Mouse (Mus musculus) midbrain, embryonic 15.5 days (tissue): ENCODE data around the gene Heg1. TPM values are rescaled to one million over a fixed set of nuclear protein-coding genes. Genes with fewer than 3 reads are reported as not detected.

ENCODE experiments used
- ATAC-seq: fragments of 200-750 bp; cut with Nextera tagmentation; replicated peaks from 2 replicates; pipeline ENCODE4 v1.8.0; 2017; ENCODE audit warnings: moderate TSS enrichment
- H3K27ac ChIP-seq: fragments of 300-500 bp; sonication (generic); 2 replicates; pipeline ENCODE4 v1.5.1; 2015; ENCODE audit warnings: mild to moderate bottlenecking, inconsistent platforms
- H3K27me3 ChIP-seq: fragments of 300-500 bp; sonication (generic); replicated peaks from 2 replicates; pipeline ENCODE4 v1.6.1; 2015; ENCODE audit warnings: inconsistent platforms
- H3K36me3 ChIP-seq: fragments of 300-500 bp; sonication (generic); replicated peaks from 2 replicates; pipeline ENCODE4 v1.6.1; 2015; ENCODE audit warnings: inconsistent platforms
- H3K4me1 ChIP-seq: fragments of 300-500 bp; sonication (generic); 2 replicates; pipeline ENCODE4 v1.6.1; 2015; ENCODE audit warnings: inconsistent platforms
- H3K4me2 ChIP-seq: fragments of 300-500 bp; sonication (generic); 2 replicates; pipeline ENCODE4 v1.6.1; 2015; ENCODE audit warnings: inconsistent platforms, mild to moderate bottlenecking, moderate library complexity
- H3K4me3 ChIP-seq: fragments of 300-500 bp; sonication (generic); 2 replicates; pipeline ENCODE4 v1.5.1; 2015; ENCODE audit warnings: mild to moderate bottlenecking, inconsistent platforms
- H3K9ac ChIP-seq: fragments of 300-500 bp; sonication (generic); 2 replicates; pipeline ENCODE4 v1.6.1; 2015; ENCODE audit warnings: mild to moderate bottlenecking, inconsistent platforms
- H3K9me3 ChIP-seq: fragments of 300-500 bp; sonication (generic); 2 replicates; pipeline ENCODE4 v1.6.1; 2016; ENCODE audit warnings: inconsistent platforms
- WGBS: fragments of 180-500 bp; shearing (Covaris S2); methylation state at CpG from one replicate; pipeline ENCODE4 v1.1.7; 2015; ENCODE audit warnings: mixed read lengths; 5-methylcytosine and 5-hydroxymethylcytosine counted together
- polyA plus RNA-seq: library from polyadenylated mRNA; unstranded; fragments of >200 nt; fragmentation: Nextera tagmentation; extraction: Ambion mirVana; gene quantifications from 2 replicates; pipeline ENCODE4 v1.2.1, GENCODE M21; 2015

The Heg1 gene
- polyA plus RNA-seq, result 14.2 and 14.5 TPM in 2 replicates

GRCm38 (mm10) chr16:33684162-33684702 is at the start of gene Heg1:
Gene Heg1, plus strand, starts transcription at chr16:33684370.
- Histone ChIP-seq H3K4me3 (peak within 1 kb of the TSS; percentile 70), H3K4me2 (peak within 1 kb of the TSS; percentile 83), H3K36me3 (no peaks in the 10 kb centered on the region), H3K9ac (peak within 1 kb of the TSS; percentile 83), H3K4me1 (peaks cover 28% of the 10 kb centered on the region), H3K9me3 (no peaks in the 10 kb centered on the region), H3K27me3 (no peaks in the 10 kb centered on the region), H3K27ac (peak within 1 kb of the TSS; percentile 68)
- peak; percentile 79 for ATAC-seq
- WGBS, result under 1% methylated on average over 53 of the region's 57 CpGs

GRCm38 (mm10) chr16:33635836-33636595 is 48.2 kb upstream of the Heg1 start:
- H3K27me3 ChIP-seq, result no peaks in the 10 kb centered on the region
- 84% methylated on average over 12 of the region's 12 CpGs for WGBS

GRCm38 (mm10) chr16:33641779-33642178 is 42.4 kb upstream of the Heg1 start:
- ATAC-seq, result no peak
- no peak overlapping the region for H3K27ac ChIP-seq
- H3K9ac ChIP-seq, result no peak overlapping the region
- H3K9me3 ChIP-seq, result no peaks in the 10 kb centered on the region
- no peak overlapping the region for H3K4me2 ChIP-seq
- H3K4me3 ChIP-seq, result no peak overlapping the region
- H3K4me1 ChIP-seq, result no peaks in the 10 kb centered on the region
- H3K27me3 ChIP-seq, result no peaks in the 10 kb centered on the region
- no peaks in the 10 kb centered on the region for H3K36me3 ChIP-seq
- 79% methylated on average over 3 of the region's 3 CpGs for WGBS

More at GRCm38 (mm10) chr16:33635836-33636595, 48.2 kb upstream of the Heg1 start:
- Histone ChIP-seq H3K9ac (no peak overlapping the region), H3K9me3 (no peaks in the 10 kb centered on the region), H3K27ac (no peak overlapping the region), H3K36me3 (no peaks in the 10 kb centered on the region), H3K4me1 (no peaks in the 10 kb centered on the region), H3K4me3 (no peak overlapping the region), H3K4me2 (no peak overlapping the region)
- no peak for ATAC-seq

- Histone ChIP-seq H3K27ac (no peak overlapping the region), H3K4me2 (no peak overlapping the region), H3K9me3 (peaks cover 9% of the 10 kb centered on the region), H3K4me3 (no peak overlapping the region), H3K4me1 (no peaks in the 10 kb centered on the region), H3K36me3 (no peaks in the 10 kb centered on the region), H3K27me3 (no peaks in the 10 kb centered on the region), H3K9ac (no peak overlapping the region)
- WGBS, result 96% methylated on average over 6 of the region's 6 CpGs
- no peak for ATAC-seq
Observed at GRCm38 (mm10) chr16:33653116-33653515, 31.1 kb upstream of the Heg1 start.

GRCm38 (mm10) chr16:33655443-33655842 is 28.7 kb upstream of the Heg1 start:
- no peak overlapping the region for H3K4me2 ChIP-seq
- no peak overlapping the region for H3K4me3 ChIP-seq
- H3K36me3 ChIP-seq, result no peaks in the 10 kb centered on the region
- no peaks in the 10 kb centered on the region for H3K27me3 ChIP-seq
- H3K27ac ChIP-seq, result no peak overlapping the region
- WGBS, result 95% methylated on average over 3 of the region's 3 CpGs
- ATAC-seq, result no peak
- H3K9me3 ChIP-seq, result no peaks in the 10 kb centered on the region
- H3K9ac ChIP-seq, result no peak overlapping the region
- H3K4me1 ChIP-seq, result no peaks in the 10 kb centered on the region

GRCm38 (mm10) chr16:33657191-33657590 is 27.0 kb upstream of the Heg1 start:
- H3K27me3 ChIP-seq, result no peaks in the 10 kb centered on the region
- no peak overlapping the region for H3K4me2 ChIP-seq
- no peaks in the 10 kb centered on the region for H3K9me3 ChIP-seq
- H3K27ac ChIP-seq, result no peak overlapping the region
- no peak overlapping the region for H3K4me3 ChIP-seq
- no peak for ATAC-seq
- no peaks in the 10 kb centered on the region for H3K4me1 ChIP-seq
- 92% methylated on average over 3 of the region's 3 CpGs for WGBS
- H3K9ac ChIP-seq, result no peak overlapping the region
- no peaks in the 10 kb centered on the region for H3K36me3 ChIP-seq

GRCm38 (mm10) chr16:33658121-33658520 is 26.0 kb upstream of the Heg1 start:
- no peak overlapping the region for H3K4me3 ChIP-seq
- H3K27ac ChIP-seq, result no peak overlapping the region
- no peaks in the 10 kb centered on the region for H3K27me3 ChIP-seq
- H3K4me1 ChIP-seq, result no peaks in the 10 kb centered on the region
- H3K4me2 ChIP-seq, result no peak overlapping the region
- no peaks in the 10 kb centered on the region for H3K36me3 ChIP-seq
- no peak overlapping the region for H3K9ac ChIP-seq
- ATAC-seq, result no peak
- H3K9me3 ChIP-seq, result no peaks in the 10 kb centered on the region
- 97% methylated on average over 3 of the region's 3 CpGs for WGBS

- Histone ChIP-seq H3K4me2 (no peak overlapping the region), H3K27me3 (no peaks in the 10 kb centered on the region), H3K4me1 (no peaks in the 10 kb centered on the region), H3K9me3 (no peaks in the 10 kb centered on the region), H3K27ac (no peak overlapping the region), H3K36me3 (no peaks in the 10 kb centered on the region), H3K4me3 (no peak overlapping the region), H3K9ac (no peak overlapping the region)
- ATAC-seq, result no peak
- WGBS, result 92% methylated on average over 5 of the region's 5 CpGs
Observed at GRCm38 (mm10) chr16:33659521-33659920, 24.6 kb upstream of the Heg1 start.

GRCm38 (mm10) chr16:33660125-33660524 is 24.0 kb upstream of the Heg1 start:
- H3K9me3 ChIP-seq, result no peaks in the 10 kb centered on the region
- H3K4me1 ChIP-seq, result no peaks in the 10 kb centered on the region
- H3K9ac ChIP-seq, result no peak overlapping the region
- H3K4me3 ChIP-seq, result no peak overlapping the region
- no peaks in the 10 kb centered on the region for H3K27me3 ChIP-seq
- WGBS, result 71% methylated on average over 5 of the region's 5 CpGs
- ATAC-seq, result no peak
- no peak overlapping the region for H3K27ac ChIP-seq
- no peak overlapping the region for H3K4me2 ChIP-seq
- H3K36me3 ChIP-seq, result no peaks in the 10 kb centered on the region

- Histone ChIP-seq H3K4me3 (no peak overlapping the region), H3K36me3 (no peaks in the 10 kb centered on the region), H3K27ac (no peak overlapping the region), H3K9me3 (no peaks in the 10 kb centered on the region), H3K9ac (no peak overlapping the region), H3K4me1 (no peaks in the 10 kb centered on the region), H3K27me3 (no peaks in the 10 kb centered on the region), H3K4me2 (no peak overlapping the region)
- ATAC-seq, result no peak
- WGBS, result 95% methylated on average over 10 of the region's 10 CpGs
Observed at GRCm38 (mm10) chr16:33662841-33663240, 21.3 kb upstream of the Heg1 start.

- Histone ChIP-seq H3K27me3 (no peaks in the 10 kb centered on the region), H3K4me3 (no peak overlapping the region), H3K36me3 (no peaks in the 10 kb centered on the region), H3K9me3 (no peaks in the 10 kb centered on the region), H3K27ac (no peak overlapping the region), H3K4me1 (no peaks in the 10 kb centered on the region), H3K4me2 (no peak overlapping the region), H3K9ac (no peak overlapping the region)
- 83% methylated on average over 6 of the region's 6 CpGs for WGBS
- ATAC-seq, result no peak
Observed at GRCm38 (mm10) chr16:33666226-33666625, 17.9 kb upstream of the Heg1 start.

- no peaks in the 10 kb centered on the region for H3K9me3 ChIP-seq
- no peaks in the 10 kb centered on the region for H3K36me3 ChIP-seq
- no peak for ATAC-seq
- H3K4me2 ChIP-seq, result no peak overlapping the region
- H3K27me3 ChIP-seq, result no peaks in the 10 kb centered on the region
- no peak overlapping the region for H3K4me3 ChIP-seq
- H3K4me1 ChIP-seq, result no peaks in the 10 kb centered on the region
- H3K9ac ChIP-seq, result no peak overlapping the region
- 91% methylated on average over 4 of the region's 4 CpGs for WGBS
- H3K27ac ChIP-seq, result no peak overlapping the region
Observed at GRCm38 (mm10) chr16:33666985-33667538, 17.1 kb upstream of the Heg1 start.

GRCm38 (mm10) chr16:33668448-33668847 is 15.7 kb upstream of the Heg1 start:
- Histone ChIP-seq H3K27me3 (no peaks in the 10 kb centered on the region), H3K36me3 (no peaks in the 10 kb centered on the region), H3K4me3 (no peak overlapping the region), H3K9ac (no peak overlapping the region), H3K27ac (no peak overlapping the region), H3K9me3 (no peaks in the 10 kb centered on the region), H3K4me1 (no peaks in the 10 kb centered on the region; the same call in 1 of the 2 replicates), H3K4me2 (no peak overlapping the region)
- no peak for ATAC-seq
- WGBS, result 98% methylated on average over 2 of the region's 2 CpGs
